Mouse (Mus musculus): ENCODE data around the gene Srpk1.

DNA sequence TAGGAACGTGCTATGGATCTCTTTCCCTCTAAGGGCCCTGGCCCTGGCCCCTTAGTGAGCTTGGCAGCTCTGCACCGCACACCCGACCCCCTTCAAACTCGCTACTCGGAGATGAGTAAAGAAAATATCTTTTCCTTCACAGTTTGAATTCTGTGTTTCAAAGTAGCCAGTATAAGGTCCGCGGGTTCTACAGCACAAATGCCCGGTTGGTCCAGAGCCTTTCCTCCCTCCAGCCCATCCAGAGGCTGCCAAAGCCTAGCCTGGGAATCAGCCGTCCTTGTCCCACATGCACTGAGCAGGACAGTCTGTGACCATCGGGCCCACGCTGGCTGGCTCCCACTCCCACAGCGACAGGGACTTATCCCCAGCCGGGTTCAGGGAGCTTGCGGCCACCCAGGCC lies 73.4 kb downstream of the Srpk1 start, which contains the start of gene Clpsl2:
- TF ChIP-seq CTCF (IDR thresholded peaks at IDR 0.05; ENCODE audit: borderline replicate concordance, insufficient read depth, low read depth, low read length) (no peak), POLR2A (IDR thresholded peaks at IDR 0.05; ENCODE audit: borderline replicate concordance, insufficient read depth, low read length) (no peak)
